ENCODE assay signal across 13 mouse cellular contexts in genomic region chr8:104042434-104042833, GRCm38 (mm10). TPM values are rescaled to one million over a fixed set of nuclear protein-coding genes. Genes with fewer than 3 reads are reported as not detected.
DNase-seq lines count a peak whose midpoint lies in the region.
"Had no signal": no experiment of that assay in that cellular context is flagged by ENCODE, and none has a peak within 500 bp of the region (broad histone marks: within the 10 kb centered on the region; RNA-seq: fewer than 3 reads in every experiment).

No protein-coding gene starts in this region.

- no peaks in the 10 kb centered on the region; the same call in 1 of the 2 replicates for H3K9me3 ChIP-seq in heart, embryonic 10.5 days
- H3K9me3 ChIP-seq: neural tube, embryonic 13.5 days had no signal

- H3K27me3 ChIP-seq in heart, embryonic 10.5 days (ENCODE audit: insufficient read depth, poor library complexity, severe bottlenecking): no peaks in the 10 kb centered on the region
- H3K27me3 ChIP-seq: hindbrain, embryonic 12.5 days; limb, embryonic 13.5 days; neural tube, embryonic 13.5 days had no signal

- 0 out of 2 replicates have a peak overlapping the region, but pooled peaks have one; percentile 36 for H3K27ac ChIP-seq in heart, embryonic 10.5 days
- H3K27ac ChIP-seq: hindbrain, embryonic 12.5 days; limb, embryonic 13.5 days; neural tube, embryonic 13.5 days had no signal

- 20% methylated on average over 8 of the region's 8 CpGs for WGBS in heart, embryonic 10.5 days

- no peaks in the 10 kb centered on the region for H3K36me3 ChIP-seq in heart, embryonic 10.5 days
- H3K36me3 ChIP-seq: hindbrain, embryonic 12.5 days; limb, embryonic 13.5 days; neural tube, embryonic 13.5 days had no signal

- H3K4me3 ChIP-seq in heart, embryonic 10.5 days: peak overlapping the region; percentile 27; the same call in 1 of the 2 replicates
- H3K4me3 ChIP-seq: erythroblast, embryonic 14.5 days; hindbrain, embryonic 12.5 days; limb, embryonic 13.5 days; neural tube, embryonic 13.5 days had no signal

- H3K4me1 ChIP-seq in heart, embryonic 10.5 days: peaks cover 10% of the 10 kb centered on the region; the same call in 1 of the 2 replicates

- DNase-seq in heart, embryonic 10.5 days (ENCODE audit: low spot score): no peak
- no peak for DNase-seq in heart, adult 8-10 months (ENCODE audit: low spot score)
- peak; percentile 14 to 19 for DNase-seq in spleen, adult 18-20 months
- DNase-seq in spleen, adult 12 weeks (ENCODE audit: low spot score): no peak
- peak; percentile 60 for DNase-seq in lung, postnatal 10 days
- no peak for DNase-seq in gastrocnemius, postnatal 4 days (ENCODE audit: low spot score in 2 of 2)
- DNase-seq in cerebellum, adult 11 months: no peak
- no peak for DNase-seq in layer of hippocampus, adult 11-12 months (ENCODE audit: low spot score)
- DNase-seq: adrenal gland, adult 2 months had no signal

RNA-seq across cellular contexts. Expression of gene Cdh5, which starts 59.0 kb away (rescaled TPM):
- polyA plus RNA-seq in heart, embryonic 10.5 days (2016; fragmentation: Nextera tagmentation; extraction: Ambion mirVana): 34.1 and 40.4 TPM in 2 replicates
- 100 to 1,000 TPM in 3 of 4 experiments, 10 to 100 TPM in 1; 92.8 to 120 (median 112) TPM for total RNA-seq in heart, adult 8-10 months (2022)
- 100 to 1,000 TPM; 163 to 174 TPM for total RNA-seq in gastrocnemius, postnatal 4 days (2021)

Comparison
In these comparisons a context has a peak if more than half of its experiments do, and no peak if none do; other contexts are left out.
1. DNase-seq: peak in spleen, adult 18-20 months (2 of 2) and lung, postnatal 10 days (single experiment); none in heart, embryonic 10.5 days (single experiment), heart, adult 8-10 months (single experiment), spleen, adult 12 weeks (single experiment), gastrocnemius, postnatal 4 days (0 of 2), cerebellum, adult 11 months (single experiment) and layer of hippocampus, adult 11-12 months (single experiment).